Comparison of ENCODE assay signal across 8 mouse cellular contexts in genomic region chr13:114460306-114460892, GRCm38 (mm10). TPM values are rescaled to one million over a fixed set of nuclear protein-coding genes. Genes with fewer than 3 reads are reported as not detected.
DNase-seq lines count a peak whose midpoint lies in the region; ATAC-seq and TF ChIP-seq lines count a peak whose summit lies in the region.

No protein-coding gene starts in this region.

- no peaks in the 10 kb centered on the region for H3K9me3 ChIP-seq in heart, embryonic 11.5 days (replicated peaks; ENCODE audit: control insufficient read depth, low read length)
- H3K9me3 ChIP-seq in kidney, postnatal 0 days (replicated peaks; ENCODE audit: low read length): no peaks in the 10 kb centered on the region

- H3K9ac ChIP-seq in heart, embryonic 11.5 days (ENCODE audit: low read depth, low read length): no peak overlapping the region
- no peak overlapping the region for H3K9ac ChIP-seq in kidney, postnatal 0 days (ENCODE audit: low read depth, low read length)

- no peaks in the 10 kb centered on the region for H3K36me3 ChIP-seq in heart, embryonic 11.5 days (ENCODE audit: control insufficient read depth, insufficient read depth, low read length)
- no peaks in the 10 kb centered on the region for H3K36me3 ChIP-seq in kidney, postnatal 0 days (ENCODE audit: insufficient read depth, low read length)
- no peaks in the 10 kb centered on the region for H3K36me3 ChIP-seq in splenic B cell, adult 2 months (ENCODE audit: control insufficient read depth, insufficient read depth, low read length, poor library complexity, severe bottlenecking)

- no peaks in the 10 kb centered on the region for H3K4me1 ChIP-seq in cortical plate, adult 2 months (ENCODE audit: control insufficient read depth, insufficient read depth, low read length)
- no peaks in the 10 kb centered on the region for H3K4me1 ChIP-seq in heart, embryonic 11.5 days (ENCODE audit: control insufficient read depth, insufficient read depth, low read length)
- peaks cover 12% of the 10 kb centered on the region; the same call in 1 of the 2 replicates for H3K4me1 ChIP-seq in kidney, postnatal 0 days (replicated peaks; ENCODE audit: insufficient read depth, low read length)

- DNase-seq in urinary bladder, postnatal 14 days (ENCODE audit: low spot score): peak; percentile 19
- no peak for DNase-seq in urinary bladder, postnatal 25 days (ENCODE audit: low spot score)
- DNase-seq in kidney, postnatal 0 days (ENCODE audit: low spot score): peak; percentile 94
- DNase-seq in splenic B cell, adult 2 months (ENCODE audit: low read depth, low spot score): peak; percentile 21
- no peak for DNase-seq in spleen, postnatal 14 days (ENCODE audit: low spot score in 2 of 2)

- under 1% methylated on average over 29 of the region's 29 CpGs for WGBS in heart, embryonic 11.5 days (ENCODE audit: insufficient replicate concordance)
- WGBS in kidney, postnatal 0 days: under 1% methylated on average over 29 of the region's 29 CpGs

- 0 out of 2 replicates have a peak, but pooled peaks have one; percentile 26 for ATAC-seq in heart, embryonic 11.5 days (replicated peaks; ENCODE audit: insufficient number of reproducible peaks, low FRiP score, low TSS enrichment)
- ATAC-seq in kidney, postnatal 0 days (replicated peaks; ENCODE audit: low FRiP score, low read depth): no peak
- peak; percentile 52 for ATAC-seq in megakaryocyte, adult 5-6 weeks (ENCODE audit: poor library complexity, severe bottlenecking)

- TF ChIP-seq POLR2A in cortical plate, adult 2 months (IDR thresholded peaks at IDR 0.05; ENCODE audit: extremely low read depth, insufficient read depth, low read length): no peak

- H3K27me3 ChIP-seq in heart, embryonic 11.5 days (ENCODE audit: control insufficient read depth, insufficient read depth, low read length): peaks cover 15% of the 10 kb centered on the region; the same call in 1 of the 2 replicates
- H3K27me3 ChIP-seq in kidney, postnatal 0 days (ENCODE audit: insufficient read depth, low read length): peaks cover 16% of the 10 kb centered on the region
- H3K27me3 ChIP-seq in splenic B cell, adult 2 months (ENCODE audit: control insufficient read depth, insufficient read depth, low read length, poor library complexity, severe bottlenecking): 0 out of 2 replicates have a peak, but pooled peaks cover 3% of the 10 kb centered on the region

- TF ChIP-seq CTCF in cortical plate, adult 2 months (IDR thresholded peaks at IDR 0.05; ENCODE audit: extremely low read depth, insufficient read depth, low read length): peak; percentile 38; the same call in 1 of the 2 replicates
- TF ChIP-seq CTCF in kidney, postnatal 0 days (IDR thresholded peaks at IDR 0.05; ENCODE audit: low read depth): peak; percentile 73

- H3K4me2 ChIP-seq in heart, embryonic 11.5 days: peak overlapping the region; percentile 92
- H3K4me2 ChIP-seq in kidney, postnatal 0 days (ENCODE audit: low read length): peak overlapping the region; percentile 99

- 0 out of 2 replicates have a peak overlapping the region, but pooled peaks have one; percentile 11 for H3K4me3 ChIP-seq in cortical plate, adult 2 months (ENCODE audit: insufficient read depth, low read length)
- peak overlapping the region; percentile 67 for H3K4me3 ChIP-seq in heart, embryonic 11.5 days (ENCODE audit: low read depth, low read length)
- H3K4me3 ChIP-seq in kidney, postnatal 0 days (replicated peaks; ENCODE audit: low read depth, low read length): peak overlapping the region; percentile 48

- no peak overlapping the region for H3K27ac ChIP-seq in cortical plate, adult 2 months (ENCODE audit: insufficient read depth, low read length)
- H3K27ac ChIP-seq in heart, embryonic 11.5 days (ENCODE audit: low read depth, low read length): no peak overlapping the region
- no peak overlapping the region for H3K27ac ChIP-seq in kidney, postnatal 0 days

RNA-seq across cellular contexts. Expression of gene Fst, which starts 1.6 kb away (rescaled TPM):
- 4.4 and 5.7 TPM in 2 replicates for polyA plus RNA-seq in cortical plate, adult 2 months (2012; rRNA removed)
- polyA plus RNA-seq in heart, embryonic 11.5 days (2014; fragmentation: Nextera tagmentation; extraction: Ambion mirVana): 8.1 and 10.3 TPM in 2 replicates
- 1.7 and 2.9 TPM in 2 replicates for polyA plus RNA-seq in kidney, postnatal 0 days (2015; fragmentation: Nextera tagmentation; extraction: Ambion mirVana)
- total RNA-seq in megakaryocyte, adult 5-6 weeks (2015): 0.91 and 1.5 TPM in 2 replicates
- 0.18 and 0.89 TPM in 2 replicates for total RNA-seq in megakaryocyte, adult 5-6 weeks (2017)

Comparison
In these comparisons a context has a peak if more than half of its experiments do, and no peak if none do; other contexts are left out.
1. DNase-seq: peak in urinary bladder, postnatal 14 days (single experiment), kidney, postnatal 0 days (single experiment) and splenic B cell, adult 2 months (single experiment); none in urinary bladder, postnatal 25 days (single experiment) and spleen, postnatal 14 days (0 of 2).
2. H3K4me3 ChIP-seq: peak in every context shown above with its lines; median percentile 67 in heart, embryonic 11.5 days; 48 in kidney, postnatal 0 days; 11 in cortical plate, adult 2 months.